Mouse (Mus musculus) midbrain, embryonic 12.5 days (tissue): ENCODE data around the gene Mxd1. TPM values are rescaled to one million over a fixed set of nuclear protein-coding genes. Genes with fewer than 3 reads are reported as not detected.
A peak's percentile ranks its signal among the peaks of the same experiment; 100 is the strongest.

ENCODE experiments used
- ATAC-seq: fragments of 200-750 bp; cut with Nextera tagmentation; 2 replicates; pipeline ENCODE4 v1.8.0; 2017; ENCODE audit warnings: low read depth, moderate TSS enrichment, moderate library complexity; ENCODE audit not compliant: low FRiP score
- H3K27ac ChIP-seq: fragments of 300-500 bp; sonication (generic); replicated peaks from 2 replicates; pipeline ENCODE4 v1.5.1; 2016; ENCODE audit warnings: mild to moderate bottlenecking
- H3K27me3 ChIP-seq: fragments of 300-500 bp; sonication (generic); 2 replicates; pipeline ENCODE4 v1.6.1; 2016; ENCODE audit warnings: mild to moderate bottlenecking
- H3K36me3 ChIP-seq: fragments of 300-500 bp; sonication (generic); 2 replicates; pipeline ENCODE4 v1.6.1; 2016
- H3K4me1 ChIP-seq: fragments of 300-500 bp; sonication (generic); 2 replicates; pipeline ENCODE4 v1.6.1; 2016
- H3K4me2 ChIP-seq: fragments of 300-500 bp; sonication (generic); replicated peaks from 2 replicates; pipeline ENCODE4 v1.6.1; 2016; ENCODE audit warnings: mild to moderate bottlenecking, moderate library complexity
- H3K4me3 ChIP-seq: fragments of 300-500 bp; sonication (generic); 2 replicates; pipeline ENCODE4 v1.5.1; 2016; ENCODE audit warnings: mild to moderate bottlenecking
- H3K9ac ChIP-seq: fragments of 300-500 bp; sonication (generic); replicated peaks from 2 replicates; pipeline ENCODE4 v1.6.1; 2016; ENCODE audit warnings: mild to moderate bottlenecking, moderate library complexity
- H3K9me3 ChIP-seq: fragments of 300-500 bp; sonication (generic); 2 replicates; pipeline ENCODE4 v1.6.1; 2016; ENCODE audit warnings: mild to moderate bottlenecking
- WGBS: fragments of 180-500 bp; shearing (Covaris S2); methylation state at CpG from one replicate; pipeline ENCODE4 v1.1.7; 2016; 5-methylcytosine and 5-hydroxymethylcytosine counted together
- polyA plus RNA-seq: library from polyadenylated mRNA; unstranded; fragments of >200 nt; fragmentation: Nextera tagmentation; extraction: Ambion mirVana; gene quantifications from 2 replicates; pipeline ENCODE4 v1.2.1, GENCODE M21; 2016

Gene Mxd1
- polyA plus RNA-seq, 1 experiment from 2014 or later, result 31.1 TPM

- Histone ChIP-seq H3K27me3 (no peaks in the 10 kb centered on the region), H3K36me3 (peaks cover 35% of the 10 kb centered on the region), H3K9me3 (no peaks in the 10 kb centered on the region), H3K9ac (no peak overlapping the region), H3K4me2 (no peak overlapping the region), H3K27ac (peak overlapping the region; percentile 36; the same call in 1 of the 2 replicates), H3K4me3 (no peak overlapping the region), H3K4me1 (peaks cover 24% of the 10 kb centered on the region)
- WGBS, result 16% methylated on average over 2 of the region's 2 CpGs
- no peak for ATAC-seq
These were observed 1.9 kb upstream of the Mxd1 start for GRCm38 (mm10) chr6:86670873-86671272.

DNA sequence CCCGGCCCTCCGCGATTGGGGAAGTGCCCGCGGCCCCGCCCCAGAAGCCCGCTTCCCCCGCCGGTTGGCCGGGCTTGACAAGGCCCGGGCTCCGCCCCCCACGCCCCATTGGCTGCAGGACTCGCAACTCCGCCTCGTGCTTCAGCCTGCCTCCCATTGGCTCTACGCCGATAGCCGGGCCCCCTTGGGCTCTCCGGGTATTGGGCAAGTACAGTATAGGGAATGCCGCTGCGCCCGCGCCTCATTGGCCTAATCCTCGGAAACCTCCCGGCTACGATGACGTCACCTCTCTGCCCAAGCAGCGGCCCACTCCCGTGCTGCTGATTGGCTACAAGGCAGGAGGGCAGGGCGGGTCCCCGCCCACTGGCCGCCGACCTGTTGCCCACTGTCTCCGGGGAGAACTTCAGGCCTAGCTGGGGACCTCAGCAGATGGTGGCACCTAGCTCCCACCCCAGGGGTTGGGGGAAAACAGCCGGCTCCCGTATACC, 323 bp upstream of the Mxd1 start:
- no peaks in the 10 kb centered on the region for H3K27me3 ChIP-seq
- peaks cover 24% of the 10 kb centered on the region for H3K4me1 ChIP-seq
- peak; percentile 100 for ATAC-seq
- under 1% methylated on average over 24 of the region's 37 CpGs for WGBS
- peaks cover 23% of the 10 kb centered on the region for H3K36me3 ChIP-seq
- H3K9me3 ChIP-seq, result no peaks in the 10 kb centered on the region
- 0 out of 2 replicates have a peak overlapping the region, but pooled peaks have one; percentile 37 for H3K9ac ChIP-seq
- peak overlapping the region; percentile 77 for H3K4me2 ChIP-seq
- H3K4me3 ChIP-seq, result peak overlapping the region; percentile 95
- H3K27ac ChIP-seq, result peak overlapping the region; percentile 60

- Histone ChIP-seq H3K4me1 (peaks cover 24% of the 10 kb centered on the region), H3K9ac (0 out of 2 replicates have a peak overlapping the region, but pooled peaks have one; percentile 15), H3K27me3 (no peaks in the 10 kb centered on the region), H3K27ac (no peak overlapping the region), H3K4me2 (peak overlapping the region; percentile 95; the same call in 1 of the 2 replicates), H3K9me3 (no peaks in the 10 kb centered on the region), H3K36me3 (peaks cover 16% of the 10 kb centered on the region), H3K4me3 (no peak overlapping the region)
- 90% methylated on average over 10 of the region's 10 CpGs for WGBS
- ATAC-seq, result no peak
These were observed 1.9 kb downstream of the Mxd1 start for GRCm38 (mm10) chr6:86667061-86667460.

- no peaks in the 10 kb centered on the region for H3K27me3 ChIP-seq
- peaks cover 23% of the 10 kb centered on the region for H3K36me3 ChIP-seq
- no peak overlapping the region for H3K27ac ChIP-seq
- H3K4me3 ChIP-seq, result no peak overlapping the region
- H3K4me1 ChIP-seq, result peaks cover 24% of the 10 kb centered on the region
- 89% methylated on average over 17 of the region's 17 CpGs for WGBS
- H3K9ac ChIP-seq, result no peak overlapping the region
- H3K9me3 ChIP-seq, result no peaks in the 10 kb centered on the region
- H3K4me2 ChIP-seq, result no peak overlapping the region
- ATAC-seq, result no peak
These were observed 3.2 kb downstream of the Mxd1 start for GRCm38 (mm10) chr6:86665560-86666307.

DNA sequence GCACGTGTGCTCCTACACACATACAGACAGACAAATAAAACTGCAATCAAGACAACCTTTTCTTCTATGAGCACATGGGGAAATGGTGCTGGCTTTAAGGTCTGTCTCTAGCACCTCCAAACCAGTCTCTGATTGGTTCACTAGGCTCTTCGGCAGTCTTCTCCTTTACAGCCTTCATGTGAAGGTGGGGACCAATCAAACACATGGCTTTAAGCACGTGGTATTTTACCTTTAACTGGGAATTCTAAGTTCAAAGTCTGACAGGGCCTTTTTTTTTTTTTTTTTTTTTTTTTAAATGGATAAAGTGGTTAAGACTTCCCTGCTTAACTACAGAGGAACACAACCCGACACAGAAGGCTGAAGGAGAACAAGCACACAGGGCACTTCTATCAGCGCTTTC, 3.9 kb downstream of the Mxd1 start:
- WGBS, result 87% methylated on average over 5 of the region's 5 CpGs

DNA sequence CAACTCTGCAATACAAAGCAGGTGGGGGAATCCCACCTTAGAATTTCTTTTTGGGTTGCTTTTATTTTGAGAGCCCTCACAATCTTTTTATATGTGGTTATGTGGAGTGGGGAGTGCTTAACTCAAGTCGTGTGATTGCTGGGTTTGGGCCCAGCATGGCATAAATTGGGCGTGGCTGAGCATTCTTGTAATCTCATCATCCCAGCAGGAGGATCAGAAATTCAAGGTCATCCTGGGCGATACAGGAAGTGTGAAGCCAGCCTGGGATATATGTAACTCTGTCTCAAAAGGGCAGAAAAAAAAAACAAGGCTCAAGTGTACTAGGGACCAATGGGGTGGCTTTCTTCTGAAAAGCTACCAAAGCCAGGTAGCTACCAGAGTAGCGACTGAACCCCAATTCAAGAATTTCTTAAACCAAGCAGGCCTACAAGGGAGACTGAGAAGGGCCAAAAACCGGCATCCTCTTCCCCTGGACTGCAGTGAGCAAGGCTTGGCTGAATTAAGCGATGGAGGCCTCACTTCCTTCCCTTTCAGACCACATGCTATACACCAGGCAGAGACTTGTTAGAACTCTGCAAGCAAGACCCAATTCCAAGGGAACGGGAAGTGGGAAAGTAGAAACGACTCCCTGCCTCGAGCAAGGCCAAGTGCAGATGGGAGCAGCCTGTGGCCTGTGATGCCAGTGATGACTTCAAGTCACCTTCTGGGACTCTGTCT, 8.6 kb downstream of the Mxd1 start:
- Histone ChIP-seq H3K4me3 (no peak overlapping the region), H3K9me3 (no peaks in the 10 kb centered on the region), H3K4me2 (no peak overlapping the region), H3K27me3 (no peaks in the 10 kb centered on the region), H3K36me3 (peaks cover 42% of the 10 kb centered on the region), H3K9ac (no peak overlapping the region), H3K27ac (no peak overlapping the region), H3K4me1 (no peaks in the 10 kb centered on the region)
- WGBS, result 80% methylated on average over 9 of the region's 9 CpGs
- no peak for ATAC-seq

More for the DNA sequence above, 3.9 kb downstream of the Mxd1 start:
- Histone ChIP-seq H3K4me2 (no peak overlapping the region), H3K4me1 (peaks cover 24% of the 10 kb centered on the region), H3K27ac (no peak overlapping the region), H3K9ac (no peak overlapping the region), H3K36me3 (peaks cover 26% of the 10 kb centered on the region), H3K9me3 (no peaks in the 10 kb centered on the region), H3K27me3 (no peaks in the 10 kb centered on the region), H3K4me3 (no peak overlapping the region)
- no peak for ATAC-seq

GRCm38 (mm10) chr6:86658501-86658900, 10.5 kb downstream of the Mxd1 start:
- H3K4me2 ChIP-seq, result no peak overlapping the region
- H3K4me3 ChIP-seq, result no peak overlapping the region
- H3K9ac ChIP-seq, result no peak overlapping the region
- no peak overlapping the region for H3K27ac ChIP-seq
- H3K9me3 ChIP-seq, result no peaks in the 10 kb centered on the region
- no peaks in the 10 kb centered on the region for H3K27me3 ChIP-seq
- WGBS, result 85% methylated on average over 3 of the region's 3 CpGs
- peaks cover 45% of the 10 kb centered on the region for H3K36me3 ChIP-seq
- no peak for ATAC-seq
- no peaks in the 10 kb centered on the region for H3K4me1 ChIP-seq

DNA sequence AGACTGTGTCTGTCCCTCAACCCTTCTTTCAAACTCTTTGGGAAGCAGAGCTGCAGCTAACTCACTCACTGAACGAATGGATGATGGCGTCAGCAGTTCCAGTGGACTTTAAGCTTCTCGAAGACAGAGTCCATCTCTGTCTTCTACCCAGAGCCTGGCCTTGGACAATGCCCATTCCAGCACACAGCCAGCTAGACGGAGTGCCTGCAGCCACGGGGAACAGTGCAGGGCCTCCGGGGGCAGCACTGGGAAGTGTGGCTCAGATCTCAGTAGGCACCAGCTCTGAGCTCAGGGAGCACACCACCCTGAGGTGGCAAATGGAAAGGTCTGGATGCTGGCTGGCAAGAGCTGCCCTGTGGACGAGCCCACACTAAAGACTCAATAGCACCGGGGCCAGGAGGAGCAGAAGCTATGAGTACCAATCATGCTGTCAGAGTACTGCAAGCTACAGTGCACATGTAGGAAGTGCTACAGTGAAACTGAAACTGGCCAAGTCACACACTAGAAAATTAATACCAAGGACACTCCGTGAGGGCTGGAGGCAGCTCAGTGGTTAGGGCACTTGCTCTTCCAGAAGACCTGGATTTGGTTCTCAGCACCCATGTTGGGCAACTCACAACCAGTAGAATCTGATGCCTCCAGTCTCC, 14.6 kb downstream of the Mxd1 start:
- WGBS, result 78% methylated on average over 9 of the region's 9 CpGs
- ATAC-seq, result no peak
- Histone ChIP-seq H3K4me2 (no peak overlapping the region), H3K4me3 (no peak overlapping the region), H3K27ac (no peak overlapping the region), H3K27me3 (no peaks in the 10 kb centered on the region), H3K36me3 (peaks cover 60% of the 10 kb centered on the region), H3K9me3 (no peaks in the 10 kb centered on the region), H3K9ac (no peak overlapping the region), H3K4me1 (no peaks in the 10 kb centered on the region)

DNA sequence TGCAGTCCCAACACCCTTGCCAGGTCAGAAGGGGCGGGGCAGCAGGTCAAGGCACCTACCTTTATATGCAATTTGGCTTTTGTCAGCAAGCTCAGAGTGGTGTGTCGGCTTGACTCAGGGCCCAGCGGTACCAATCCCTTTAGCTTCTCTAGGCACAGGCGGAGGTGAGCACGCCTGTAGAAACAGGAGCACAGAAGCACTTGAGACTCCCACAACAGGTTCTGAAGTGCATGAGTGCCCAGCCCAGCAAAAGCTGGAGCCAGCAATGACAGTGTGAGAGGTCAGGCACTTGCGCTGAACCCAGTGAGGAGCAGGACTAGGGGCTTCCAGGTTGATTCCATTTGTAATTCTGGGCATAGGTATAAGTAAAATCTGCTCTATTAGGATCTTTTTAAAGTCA, 15.9 kb downstream of the Mxd1 start:
- WGBS, result 91% methylated on average over 6 of the region's 6 CpGs
- H3K27me3 ChIP-seq, result no peaks in the 10 kb centered on the region
- H3K4me2 ChIP-seq, result no peak overlapping the region
- H3K9me3 ChIP-seq, result no peaks in the 10 kb centered on the region
- H3K36me3 ChIP-seq, result peaks cover 62% of the 10 kb centered on the region
- no peak overlapping the region for H3K9ac ChIP-seq
- H3K27ac ChIP-seq, result no peak overlapping the region
- H3K4me3 ChIP-seq, result no peak overlapping the region
- no peak for ATAC-seq
- no peaks in the 10 kb centered on the region for H3K4me1 ChIP-seq

- Histone ChIP-seq H3K4me1 (no peaks in the 10 kb centered on the region), H3K4me3 (no peak overlapping the region), H3K4me2 (no peak overlapping the region), H3K27me3 (no peaks in the 10 kb centered on the region), H3K9ac (no peak overlapping the region), H3K36me3 (peaks cover 29% of the 10 kb centered on the region), H3K27ac (no peak overlapping the region), H3K9me3 (no peaks in the 10 kb centered on the region)
- ATAC-seq, result no peak
- 80% methylated on average over 7 of the region's 7 CpGs for WGBS
These were observed 22.8 kb downstream of the Mxd1 start for GRCm38 (mm10) chr6:86646143-86646542.

- H3K4me3 ChIP-seq, result no peak overlapping the region
- H3K27me3 ChIP-seq, result no peaks in the 10 kb centered on the region
- H3K9ac ChIP-seq, result no peak overlapping the region
- H3K27ac ChIP-seq, result no peak overlapping the region
- H3K4me2 ChIP-seq, result no peak overlapping the region
- peaks cover 24% of the 10 kb centered on the region for H3K36me3 ChIP-seq
- 83% methylated on average over 4 of the region's 4 CpGs for WGBS
- no peaks in the 10 kb centered on the region for H3K4me1 ChIP-seq
- no peaks in the 10 kb centered on the region for H3K9me3 ChIP-seq
- ATAC-seq, result no peak
These were observed 23.4 kb downstream of the Mxd1 start for GRCm38 (mm10) chr6:86645551-86645950.
